Mouse (Mus musculus): ENCODE measurements around the gene Cdh5.
"Not testable (repeated sequence)": the region's sequence is repeated elsewhere in the genome, so short reads cannot be mapped to it uniquely, and the experiment has no call there.

The Cdh5 gene

GRCm38 (mm10) chr8:104101415-104101814 lies at the start of gene Cdh5:
Gene Cdh5 (plus strand): TSS chr8:104101625.
- DNase-seq (ENCODE audit: low spot score in 2 of 2) = no peak

- DNase-seq (ENCODE audit: low spot score in 2 of 2) = no peak
Measured at GRCm38 (mm10) chr8:104059922-104060321, 41.5 kb upstream of the Cdh5 start.

- DNase-seq (ENCODE audit: low spot score in 2 of 2) = no peak
Measured at GRCm38 (mm10) chr8:104060446-104060845, 41.0 kb upstream of the Cdh5 start.

GRCm38 (mm10) chr8:104061048-104061988 lies 40.1 kb upstream of the Cdh5 start:
- no peak for DNase-seq (ENCODE audit: low spot score in 2 of 2)

GRCm38 (mm10) chr8:104061989-104062820 lies 39.2 kb upstream of the Cdh5 start:
- no peak for DNase-seq (ENCODE audit: low spot score in 2 of 2)

- no peak for DNase-seq (ENCODE audit: low spot score in 2 of 2)
Measured at GRCm38 (mm10) chr8:104065223-104065622, 36.2 kb upstream of the Cdh5 start.

GRCm38 (mm10) chr8:104065906-104066518 lies 35.4 kb upstream of the Cdh5 start:
- DNase-seq (ENCODE audit: low spot score in 2 of 2) = no peak

GRCm38 (mm10) chr8:104067390-104067925 lies 34.0 kb upstream of the Cdh5 start:
- no peak for DNase-seq (ENCODE audit: low spot score in 2 of 2)

GRCm38 (mm10) chr8:104068421-104069035 lies 32.9 kb upstream of the Cdh5 start:
- DNase-seq (ENCODE audit: low spot score in 2 of 2) = no peak

- DNase-seq (ENCODE audit: low spot score in 2 of 2) = not testable (repeated sequence)
Measured at GRCm38 (mm10) chr8:104070201-104070865, 31.1 kb upstream of the Cdh5 start.

GRCm38 (mm10) chr8:104070949-104071348 lies 30.5 kb upstream of the Cdh5 start:
- no peak for DNase-seq (ENCODE audit: low spot score in 2 of 2)

- no peak for DNase-seq (ENCODE audit: low spot score in 2 of 2)
Measured at GRCm38 (mm10) chr8:104075079-104075478, 26.3 kb upstream of the Cdh5 start.

GRCm38 (mm10) chr8:104076541-104077412 lies 24.6 kb upstream of the Cdh5 start:
- no peak for DNase-seq (ENCODE audit: low spot score in 2 of 2)

GRCm38 (mm10) chr8:104078091-104078490 lies 23.3 kb upstream of the Cdh5 start:
- DNase-seq (ENCODE audit: low spot score in 2 of 2) = no peak

GRCm38 (mm10) chr8:104085281-104085680 lies 16.1 kb upstream of the Cdh5 start:
- DNase-seq (ENCODE audit: low spot score in 2 of 2) = no peak

GRCm38 (mm10) chr8:104086615-104087014 lies 14.8 kb upstream of the Cdh5 start:
- DNase-seq (ENCODE audit: low spot score in 2 of 2) = no peak

- DNase-seq (ENCODE audit: low spot score in 2 of 2) = no peak
Measured at GRCm38 (mm10) chr8:104087091-104087490, 14.3 kb upstream of the Cdh5 start.

- DNase-seq (ENCODE audit: low spot score in 2 of 2) = not testable (repeated sequence)
Measured at GRCm38 (mm10) chr8:104087878-104088277, 13.5 kb upstream of the Cdh5 start.

- no peak for DNase-seq (ENCODE audit: low spot score in 2 of 2)
Measured at GRCm38 (mm10) chr8:104088881-104089280, 12.5 kb upstream of the Cdh5 start.

Measured in urinary bladder, adult 18-20 months (tissue).